Mouse (Mus musculus): ENCODE data around the gene Thbs3.

DNA sequence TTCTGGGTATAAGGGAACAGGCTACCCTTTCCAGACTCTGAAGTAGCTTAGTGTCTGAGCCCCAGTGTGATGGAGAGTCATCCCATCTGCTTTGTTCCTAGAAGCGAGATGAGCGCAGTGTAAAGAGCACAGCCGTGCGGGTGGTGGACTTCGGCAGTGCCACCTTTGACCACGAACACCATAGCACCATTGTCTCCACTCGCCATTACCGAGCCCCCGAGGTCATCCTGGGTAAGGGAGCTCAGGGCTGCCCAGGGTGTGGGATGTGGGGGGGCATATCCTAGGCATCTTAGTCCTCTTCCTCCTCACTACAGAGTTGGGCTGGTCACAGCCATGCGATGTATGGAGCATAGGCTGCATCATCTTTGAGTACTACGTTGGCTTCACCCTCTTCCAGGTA is 40.1 kb upstream of the Thbs3 start:
- no peak for TF ChIP-seq CTCF (IDR thresholded peaks at IDR 0.05)
- no peak for TF ChIP-seq EP300 (IDR thresholded peaks at IDR 0.05)
